Mouse (Mus musculus): ENCODE measurements around the gene Acad11. TPM values are rescaled to one million over a fixed set of nuclear protein-coding genes. Genes with fewer than 3 reads are reported as not detected.

Gene Acad11
- polyA plus RNA-seq, 1 experiment = 132 TPM

GRCm38 (mm10) chr9:104142805-104143204 is 79.6 kb downstream of the Acad11 start:
- Histone ChIP-seq H3K4me1 (ENCODE audit: control insufficient read depth, insufficient read depth, low read length) (peaks cover 4% of the 10 kb centered on the region; the same call in 1 of the 2 replicates), H3K27ac (ENCODE audit: insufficient read depth, low read depth, low read length) (no peak overlapping the region), H3K27me3 (replicated peaks; ENCODE audit: control insufficient read depth, insufficient read depth, low read length) (no peaks in the 10 kb centered on the region), H3K4me3 (ENCODE audit: insufficient read depth, low read depth, low read length) (no peak overlapping the region), H3K36me3 (ENCODE audit: control insufficient read depth, insufficient read depth, low read length) (no peaks in the 10 kb centered on the region)
- TF ChIP-seq CTCF (conservative IDR thresholded peaks at IDR 0.05; ENCODE audit: insufficient read depth, insufficient read length, low read depth, low read length) (no peak), POLR2A (IDR thresholded peaks at IDR 0.05; ENCODE audit: low read depth, low read length) (no peak)
- no peak for DNase-seq
- WGBS = 79% methylated on average over 14 of the region's 14 CpGs

GRCm38 (mm10) chr9:104144314-104144996 is 81.3 kb downstream of the Acad11 start:
- 87% methylated on average over 8 of the region's 8 CpGs for WGBS
- TF ChIP-seq CTCF (conservative IDR thresholded peaks at IDR 0.05; ENCODE audit: insufficient read depth, insufficient read length, low read depth, low read length) (peak; percentile 72), POLR2A (IDR thresholded peaks at IDR 0.05; ENCODE audit: low read depth, low read length) (no peak)
- H3K4me1 ChIP-seq (ENCODE audit: control insufficient read depth, insufficient read depth, low read length) = peaks cover 4% of the 10 kb centered on the region; the same call in 1 of the 2 replicates

GRCm38 (mm10) chr9:104146683-104147082 is 83.5 kb downstream of the Acad11 start:
- H3K4me3 ChIP-seq (ENCODE audit: insufficient read depth, low read depth, low read length) = no peak overlapping the region
- peaks cover 4% of the 10 kb centered on the region; the same call in 1 of the 2 replicates for H3K4me1 ChIP-seq (ENCODE audit: control insufficient read depth, insufficient read depth, low read length)
- WGBS = 79% methylated on average over 7 of the region's 7 CpGs
- TF ChIP-seq POLR2A (IDR thresholded peaks at IDR 0.05; ENCODE audit: low read depth, low read length) (no peak), CTCF (conservative IDR thresholded peaks at IDR 0.05; ENCODE audit: insufficient read depth, insufficient read length, low read depth, low read length) (no peak)
- no peak overlapping the region for H3K27ac ChIP-seq (ENCODE audit: insufficient read depth, low read depth, low read length)
- H3K27me3 ChIP-seq (replicated peaks; ENCODE audit: control insufficient read depth, insufficient read depth, low read length) = no peaks in the 10 kb centered on the region
- H3K36me3 ChIP-seq (ENCODE audit: control insufficient read depth, insufficient read depth, low read length) = peaks cover under 1% of the 10 kb centered on the region; the same call in 1 of the 2 replicates
- no peak for DNase-seq

More at GRCm38 (mm10) chr9:104144314-104144996, 81.3 kb downstream of the Acad11 start:
- H3K4me3 ChIP-seq (ENCODE audit: insufficient read depth, low read depth, low read length) = no peak overlapping the region
- H3K27ac ChIP-seq (ENCODE audit: insufficient read depth, low read depth, low read length) = no peak overlapping the region
- no peaks in the 10 kb centered on the region for H3K27me3 ChIP-seq (replicated peaks; ENCODE audit: control insufficient read depth, insufficient read depth, low read length)
- peak; percentile 14 for DNase-seq
- no peaks in the 10 kb centered on the region for H3K36me3 ChIP-seq (ENCODE audit: control insufficient read depth, insufficient read depth, low read length)

- no peak overlapping the region for H3K27ac ChIP-seq (ENCODE audit: insufficient read depth, low read depth, low read length)
- peaks cover 1% of the 10 kb centered on the region; the same call in 1 of the 2 replicates for H3K36me3 ChIP-seq (ENCODE audit: control insufficient read depth, insufficient read depth, low read length)
- DNase-seq = no peak
- 80% methylated on average over 7 of the region's 7 CpGs for WGBS
- no peak overlapping the region for H3K4me3 ChIP-seq (ENCODE audit: insufficient read depth, low read depth, low read length)
- H3K4me1 ChIP-seq (ENCODE audit: control insufficient read depth, insufficient read depth, low read length) = peaks cover 4% of the 10 kb centered on the region; the same call in 1 of the 2 replicates
- TF ChIP-seq CTCF (conservative IDR thresholded peaks at IDR 0.05; ENCODE audit: insufficient read depth, insufficient read length, low read depth, low read length) (no peak), POLR2A (IDR thresholded peaks at IDR 0.05; ENCODE audit: low read depth, low read length) (no peak)
- H3K27me3 ChIP-seq (replicated peaks; ENCODE audit: control insufficient read depth, insufficient read depth, low read length) = no peaks in the 10 kb centered on the region
Observed at GRCm38 (mm10) chr9:104148969-104149368, 85.8 kb downstream of the Acad11 start.

- peaks cover under 1% of the 10 kb centered on the region; the same call in 1 of the 2 replicates for H3K4me1 ChIP-seq (ENCODE audit: control insufficient read depth, insufficient read depth, low read length)
- no peak overlapping the region for H3K27ac ChIP-seq (ENCODE audit: insufficient read depth, low read depth, low read length)
- 93% methylated on average over 7 of the region's 7 CpGs for WGBS
- peaks cover 13% of the 10 kb centered on the region for H3K36me3 ChIP-seq (ENCODE audit: control insufficient read depth, insufficient read depth, low read length)
- TF ChIP-seq POLR2A (IDR thresholded peaks at IDR 0.05; ENCODE audit: low read depth, low read length) = no peak
- no peak for TF ChIP-seq CTCF (conservative IDR thresholded peaks at IDR 0.05; ENCODE audit: insufficient read depth, insufficient read length, low read depth, low read length)
- DNase-seq = no peak
- no peak overlapping the region for H3K4me3 ChIP-seq (ENCODE audit: insufficient read depth, low read depth, low read length)
- no peaks in the 10 kb centered on the region for H3K27me3 ChIP-seq (replicated peaks; ENCODE audit: control insufficient read depth, insufficient read depth, low read length)
Observed at GRCm38 (mm10) chr9:104152121-104152520, 88.9 kb downstream of the Acad11 start.

- Histone ChIP-seq H3K4me1 (ENCODE audit: control insufficient read depth, insufficient read depth, low read length) (no peaks in the 10 kb centered on the region), H3K4me3 (ENCODE audit: insufficient read depth, low read depth, low read length) (no peak overlapping the region), H3K27me3 (replicated peaks; ENCODE audit: control insufficient read depth, insufficient read depth, low read length) (no peaks in the 10 kb centered on the region), H3K36me3 (ENCODE audit: control insufficient read depth, insufficient read depth, low read length) (peaks cover 16% of the 10 kb centered on the region), H3K27ac (ENCODE audit: insufficient read depth, low read depth, low read length) (no peak overlapping the region)
- WGBS = 86% methylated on average over 14 of the region's 14 CpGs
- TF ChIP-seq CTCF (conservative IDR thresholded peaks at IDR 0.05; ENCODE audit: insufficient read depth, insufficient read length, low read depth, low read length) = no peak
- no peak for TF ChIP-seq POLR2A (IDR thresholded peaks at IDR 0.05; ENCODE audit: low read depth, low read length)
- peak; percentile 40 for DNase-seq
Observed at GRCm38 (mm10) chr9:104155100-104155715, 92.0 kb downstream of the Acad11 start.

- no peak for TF ChIP-seq POLR2A (IDR thresholded peaks at IDR 0.05; ENCODE audit: low read depth, low read length)
- H3K36me3 ChIP-seq (ENCODE audit: control insufficient read depth, insufficient read depth, low read length) = peaks cover 18% of the 10 kb centered on the region
- no peak for DNase-seq
- H3K4me1 ChIP-seq (ENCODE audit: control insufficient read depth, insufficient read depth, low read length) = no peaks in the 10 kb centered on the region
- H3K4me3 ChIP-seq (ENCODE audit: insufficient read depth, low read depth, low read length) = no peak overlapping the region
- no peaks in the 10 kb centered on the region for H3K27me3 ChIP-seq (replicated peaks; ENCODE audit: control insufficient read depth, insufficient read depth, low read length)
- WGBS = 98% methylated on average over 8 of the region's 8 CpGs
- no peak overlapping the region for H3K27ac ChIP-seq (ENCODE audit: insufficient read depth, low read depth, low read length)
Observed at GRCm38 (mm10) chr9:104156506-104156905, 93.3 kb downstream of the Acad11 start.
